Mouse (Mus musculus): Measurements from ENCODE around the gene Pole4. TPM values are rescaled to one million over a fixed set of nuclear protein-coding genes. Genes with fewer than 3 reads are reported as not detected.

Gene Pole4
- polyA plus RNA-seq, 1 experiment from 2014 or later, result 130 TPM

DNA sequence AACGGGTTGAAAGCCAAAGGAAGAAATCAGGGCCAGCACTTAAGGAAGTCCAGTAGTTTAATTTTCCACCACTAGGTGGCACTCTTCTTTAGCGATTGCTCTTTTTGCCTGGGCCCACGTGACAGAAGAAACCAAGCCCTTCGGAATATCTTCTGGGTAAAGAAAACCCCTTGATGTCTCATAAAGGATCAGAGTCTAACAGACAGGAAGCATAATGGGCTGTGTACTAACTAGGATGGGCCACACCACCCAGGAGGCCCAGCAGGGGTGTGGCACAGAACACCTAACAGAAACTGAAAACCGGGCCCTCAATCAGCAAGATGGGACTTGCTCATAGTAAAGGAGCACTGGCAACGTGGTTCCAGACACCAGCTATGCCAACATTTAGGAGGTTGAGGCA, 35.1 kb upstream of the Pole4 start:
- Histone ChIP-seq H3K4me3 (no peak overlapping the region), H3K9me3 (no peaks in the 10 kb centered on the region), H3K4me1 (replicated peaks) (peaks cover 3% of the 10 kb centered on the region; the same call in 1 of the 2 replicates), H3K9ac (no peak overlapping the region), H3K36me3 (no peaks in the 10 kb centered on the region), H3K4me2 (peak overlapping the region; percentile 34; the same call in 1 of the 2 replicates), H3K27me3 (no peaks in the 10 kb centered on the region), H3K27ac (replicated peaks) (no peak overlapping the region)
- WGBS, result 33% methylated on average over 6 of the region's 6 CpGs
- peak; percentile 40 for ATAC-seq (ENCODE audit: low FRiP score, low read depth)

- H3K4me3 ChIP-seq, result no peak overlapping the region
- H3K9ac ChIP-seq, result no peak overlapping the region
- peaks cover 3% of the 10 kb centered on the region; the same call in 1 of the 2 replicates for H3K4me1 ChIP-seq (replicated peaks)
- no peak for ATAC-seq (ENCODE audit: low FRiP score, low read depth)
- no peak overlapping the region for H3K27ac ChIP-seq (replicated peaks)
- no peak overlapping the region for H3K4me2 ChIP-seq
- no peaks in the 10 kb centered on the region for H3K27me3 ChIP-seq
- no peaks in the 10 kb centered on the region for H3K36me3 ChIP-seq
- H3K9me3 ChIP-seq, result no peaks in the 10 kb centered on the region
- WGBS, result 93% methylated on average over 27 of the region's 27 CpGs
These were observed 32.7 kb upstream of the Pole4 start for GRCm38 (mm10) chr6:82737634-82738540.

DNA sequence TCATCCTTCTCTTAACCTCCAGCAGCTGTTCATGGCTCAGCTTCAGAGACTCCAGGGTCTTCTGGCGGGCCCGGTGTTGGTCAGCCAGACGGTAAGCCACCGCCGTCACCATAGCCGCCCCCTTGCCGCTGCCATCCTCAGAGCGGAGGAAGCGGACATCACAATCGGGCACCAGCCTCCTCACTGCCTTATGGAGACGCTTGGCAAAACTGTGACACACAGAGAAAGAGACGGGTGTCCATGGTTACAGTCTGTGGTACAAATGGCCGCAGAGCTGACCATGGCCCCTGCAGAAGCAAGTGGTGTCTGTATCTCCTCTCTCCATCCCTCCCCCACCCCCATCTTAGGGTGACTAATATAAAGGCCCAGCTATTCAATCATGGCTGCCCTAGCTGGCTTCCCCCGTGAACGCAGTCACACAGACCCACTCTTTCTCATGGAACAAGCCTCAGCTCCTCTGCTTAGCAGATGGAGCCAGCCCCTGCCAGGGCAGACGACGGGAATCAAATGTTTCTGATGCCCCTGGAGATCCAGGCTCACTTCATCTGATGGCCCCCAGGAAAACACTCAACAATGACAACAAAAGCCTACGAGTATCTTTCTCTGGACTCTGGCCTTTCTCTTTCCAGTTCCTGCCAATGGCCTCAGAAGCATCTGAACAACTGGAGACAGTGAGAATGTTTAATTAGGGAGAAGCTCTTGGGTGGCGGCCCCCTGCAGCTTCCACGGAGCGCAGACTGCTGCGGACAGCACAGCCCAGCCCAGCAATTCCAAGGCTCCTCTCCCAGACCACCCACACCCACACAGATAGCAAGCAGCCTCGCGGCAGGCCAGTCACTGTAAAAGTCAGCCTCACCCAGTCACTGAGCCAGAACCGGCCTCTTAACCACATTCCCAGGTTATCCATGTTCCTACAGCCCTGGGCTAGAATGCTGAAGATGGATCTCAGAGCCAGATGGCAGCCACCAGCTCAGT, 31.7 kb upstream of the Pole4 start:
- H3K27ac ChIP-seq (replicated peaks), result no peak overlapping the region

GRCm38 (mm10) chr6:82735347-82735746, 30.2 kb upstream of the Pole4 start:
- Histone ChIP-seq H3K4me1 (replicated peaks) (peaks cover 2% of the 10 kb centered on the region; the same call in 1 of the 2 replicates), H3K9ac (no peak overlapping the region), H3K4me2 (no peak overlapping the region), H3K9me3 (no peaks in the 10 kb centered on the region), H3K27ac (replicated peaks) (no peak overlapping the region), H3K36me3 (no peaks in the 10 kb centered on the region), H3K27me3 (no peaks in the 10 kb centered on the region), H3K4me3 (no peak overlapping the region)
- no peak for ATAC-seq (ENCODE audit: low FRiP score, low read depth)
- 87% methylated on average over 7 of the region's 7 CpGs for WGBS

More for the DNA sequence above, 31.7 kb upstream of the Pole4 start:
- Histone ChIP-seq H3K27me3 (no peaks in the 10 kb centered on the region), H3K4me1 (replicated peaks) (peaks cover 3% of the 10 kb centered on the region; the same call in 1 of the 2 replicates), H3K9ac (no peak overlapping the region), H3K4me2 (no peak overlapping the region), H3K36me3 (no peaks in the 10 kb centered on the region), H3K9me3 (no peaks in the 10 kb centered on the region), H3K4me3 (no peak overlapping the region)
- ATAC-seq (ENCODE audit: low FRiP score, low read depth), result no peak
- 73% methylated on average over 25 of the region's 25 CpGs for WGBS

DNA sequence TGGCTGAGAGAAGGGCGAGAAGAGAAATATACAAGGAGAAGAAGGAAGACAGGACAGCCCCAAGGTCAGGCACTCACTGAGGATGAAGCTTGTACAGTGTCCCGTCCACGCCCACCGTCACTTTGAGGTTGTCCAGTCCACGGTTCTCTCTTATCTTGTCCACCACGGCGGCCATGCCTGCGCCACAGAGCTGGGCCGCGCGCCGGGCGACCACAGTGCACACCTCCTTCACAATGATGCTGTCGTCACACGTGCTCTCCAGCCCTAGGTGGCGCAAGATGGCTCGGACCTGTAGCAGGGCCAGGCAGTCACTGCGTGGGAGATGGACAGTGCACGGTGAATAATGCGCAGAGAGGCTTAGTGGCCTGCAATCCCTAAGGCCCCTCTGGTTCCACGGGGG, 23.5 kb upstream of the Pole4 start:
- no peak overlapping the region for H3K4me2 ChIP-seq
- H3K27me3 ChIP-seq, result no peaks in the 10 kb centered on the region
- H3K36me3 ChIP-seq, result no peaks in the 10 kb centered on the region
- no peak for ATAC-seq (ENCODE audit: low FRiP score, low read depth)
- H3K4me3 ChIP-seq, result no peak overlapping the region
- H3K9me3 ChIP-seq, result no peaks in the 10 kb centered on the region
- H3K27ac ChIP-seq (replicated peaks), result no peak overlapping the region
- H3K4me1 ChIP-seq (replicated peaks), result no peaks in the 10 kb centered on the region
- 88% methylated on average over 21 of the region's 21 CpGs for WGBS
- no peak overlapping the region for H3K9ac ChIP-seq

GRCm38 (mm10) chr6:82727206-82727605, 22.0 kb upstream of the Pole4 start:
- no peak overlapping the region for H3K27ac ChIP-seq (replicated peaks)
- no peaks in the 10 kb centered on the region for H3K9me3 ChIP-seq
- H3K36me3 ChIP-seq, result no peaks in the 10 kb centered on the region
- WGBS, result 94% methylated on average over 13 of the region's 13 CpGs
- H3K4me3 ChIP-seq, result no peak overlapping the region
- H3K27me3 ChIP-seq, result no peaks in the 10 kb centered on the region
- peaks cover 8% of the 10 kb centered on the region; the same call in 1 of the 2 replicates for H3K4me1 ChIP-seq (replicated peaks)
- H3K9ac ChIP-seq, result no peak overlapping the region
- no peak overlapping the region for H3K4me2 ChIP-seq
- no peak for ATAC-seq (ENCODE audit: low FRiP score, low read depth)

DNA sequence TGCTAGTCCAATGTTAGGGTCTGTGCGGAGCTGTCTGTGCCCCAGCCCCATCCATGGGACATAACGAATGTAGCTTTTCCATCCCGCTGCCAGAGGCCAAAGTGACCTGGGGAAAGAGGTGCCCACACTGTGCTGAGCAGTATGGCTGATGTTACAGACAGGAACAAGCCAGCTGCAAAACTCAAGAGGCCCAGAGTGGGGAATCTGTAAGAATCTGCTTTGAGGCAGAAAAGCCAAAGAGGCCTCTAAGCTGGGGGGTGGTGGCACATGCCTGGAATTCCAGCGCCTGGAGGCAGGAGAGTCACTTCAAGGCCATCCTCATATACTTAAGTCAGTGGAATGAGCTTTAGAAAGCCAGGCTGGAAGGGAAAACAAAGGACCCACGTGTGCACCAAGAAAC, 18.2 kb upstream of the Pole4 start:
- no peaks in the 10 kb centered on the region for H3K27me3 ChIP-seq
- no peaks in the 10 kb centered on the region for H3K9me3 ChIP-seq
- H3K4me2 ChIP-seq, result no peak overlapping the region
- H3K4me1 ChIP-seq (replicated peaks), result peaks cover 8% of the 10 kb centered on the region; the same call in 1 of the 2 replicates
- no peaks in the 10 kb centered on the region for H3K36me3 ChIP-seq
- 0 out of 2 replicates have a peak overlapping the region, but pooled peaks have one; percentile 8 for H3K27ac ChIP-seq (replicated peaks)
- no peak overlapping the region for H3K4me3 ChIP-seq
- H3K9ac ChIP-seq, result no peak overlapping the region
- no peak for ATAC-seq (ENCODE audit: low FRiP score, low read depth)
- 55% methylated on average over 5 of the region's 5 CpGs for WGBS

DNA sequence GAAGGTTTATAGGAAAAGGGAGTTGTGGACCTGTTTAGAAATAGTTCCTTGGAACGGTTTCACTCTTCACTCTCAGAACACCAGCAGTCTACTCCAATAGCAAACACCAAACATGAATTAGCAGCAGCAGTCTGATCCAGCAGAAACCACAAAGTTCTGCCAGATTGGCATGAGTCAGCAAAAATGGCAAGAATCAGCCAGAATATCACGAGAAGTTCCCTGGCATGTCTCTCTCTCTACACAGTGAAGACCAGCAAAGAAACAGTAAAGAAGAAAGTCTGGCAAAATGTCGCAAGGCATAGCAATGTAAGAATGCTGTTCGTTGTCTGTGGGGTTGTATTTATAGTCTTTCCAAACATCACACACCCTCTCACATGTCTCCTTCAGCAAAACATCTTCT, 11.0 kb upstream of the Pole4 start:
- H3K36me3 ChIP-seq, result no peaks in the 10 kb centered on the region
- ATAC-seq (ENCODE audit: low FRiP score, low read depth), result no peak
- 91% methylated on average over 4 of the region's 4 CpGs for WGBS
- H3K9ac ChIP-seq, result no peak overlapping the region
- no peaks in the 10 kb centered on the region for H3K4me1 ChIP-seq (replicated peaks)
- H3K27me3 ChIP-seq, result no peaks in the 10 kb centered on the region
- no peak overlapping the region for H3K4me3 ChIP-seq
- no peaks in the 10 kb centered on the region for H3K9me3 ChIP-seq
- no peak overlapping the region for H3K4me2 ChIP-seq
- H3K27ac ChIP-seq (replicated peaks), result no peak overlapping the region

- Histone ChIP-seq H3K9me3 (no peaks in the 10 kb centered on the region), H3K4me1 (replicated peaks) (no peaks in the 10 kb centered on the region), H3K27ac (replicated peaks) (no peak overlapping the region), H3K36me3 (no peaks in the 10 kb centered on the region), H3K4me2 (no peak overlapping the region), H3K4me3 (no peak overlapping the region), H3K27me3 (no peaks in the 10 kb centered on the region), H3K9ac (no peak overlapping the region)
- 79% methylated on average over 3 of the region's 3 CpGs for WGBS
- ATAC-seq (ENCODE audit: low FRiP score, low read depth), result peak; percentile 6; the same call in 1 of the 2 replicates
These were observed 10.5 kb upstream of the Pole4 start for GRCm38 (mm10) chr6:82715653-82716052.

- Histone ChIP-seq H3K4me3 (no peak overlapping the region), H3K9ac (no peak overlapping the region), H3K27ac (replicated peaks) (no peak overlapping the region), H3K4me1 (replicated peaks) (no peaks in the 10 kb centered on the region), H3K4me2 (no peak overlapping the region), H3K9me3 (no peaks in the 10 kb centered on the region), H3K36me3 (no peaks in the 10 kb centered on the region), H3K27me3 (no peaks in the 10 kb centered on the region)
- peak; percentile 51 for ATAC-seq (ENCODE audit: low FRiP score, low read depth)
- 79% methylated on average over 6 of the region's 6 CpGs for WGBS
These were observed 10.1 kb upstream of the Pole4 start for GRCm38 (mm10) chr6:82715253-82715652.

- no peak for ATAC-seq (ENCODE audit: low FRiP score, low read depth)
- H3K4me1 ChIP-seq (replicated peaks), result no peaks in the 10 kb centered on the region
- no peak overlapping the region for H3K27ac ChIP-seq (replicated peaks)
- H3K36me3 ChIP-seq, result no peaks in the 10 kb centered on the region
- H3K4me3 ChIP-seq, result no peak overlapping the region
- no peak overlapping the region for H3K9ac ChIP-seq
- 81% methylated on average over 5 of the region's 5 CpGs for WGBS
- H3K9me3 ChIP-seq, result no peaks in the 10 kb centered on the region
- H3K4me2 ChIP-seq, result no peak overlapping the region
- H3K27me3 ChIP-seq, result no peaks in the 10 kb centered on the region
These were observed 9.7 kb upstream of the Pole4 start for GRCm38 (mm10) chr6:82714841-82715240.

GRCm38 (mm10) chr6:82714243-82714642, 9.1 kb upstream of the Pole4 start:
- ATAC-seq (ENCODE audit: low FRiP score, low read depth), result peak; percentile 68; the same call in 1 of the 2 replicates
- no peak overlapping the region for H3K4me3 ChIP-seq
- no peaks in the 10 kb centered on the region for H3K4me1 ChIP-seq (replicated peaks)
- no peak overlapping the region for H3K9ac ChIP-seq
- no peak overlapping the region for H3K27ac ChIP-seq (replicated peaks)
- no peak overlapping the region for H3K4me2 ChIP-seq
- WGBS, result 16% methylated on average over 3 of the region's 3 CpGs
- H3K27me3 ChIP-seq, result no peaks in the 10 kb centered on the region
- H3K9me3 ChIP-seq, result no peaks in the 10 kb centered on the region
- H3K36me3 ChIP-seq, result no peaks in the 10 kb centered on the region
